Mouse (Mus musculus): ENCODE measurements at regions not wholly inside any gene's neighbourhood (a gene's known extent, or its start where the extent isn't known, plus 50 kb on each side); places are given as distances from the start of the nearest gene placed in this dataset.
A peak's percentile ranks its signal among the peaks of the same experiment; 100 is the strongest.

GRCm38 (mm10) chr12:25192216-25192615 lies 95.3 kb upstream of the Id2 start:
- Histone ChIP-seq H3K36me3 (ENCODE audit: control insufficient read depth, insufficient read depth) (no peaks in the 10 kb centered on the region), H3K27me3 (ENCODE audit: control insufficient read depth, insufficient read depth, insufficient read length) (no peaks in the 10 kb centered on the region), H3K79me2 (ENCODE audit: control insufficient read depth, insufficient read depth) (no peaks in the 10 kb centered on the region), H3ac (ENCODE audit: control insufficient read depth, insufficient read length, low read depth) (no peak overlapping the region), H3K79me3 (ENCODE audit: low read depth) (no peaks in the 10 kb centered on the region), H3K4me3 (ENCODE audit: insufficient read depth, poor library complexity, severe bottlenecking) (no peak overlapping the region)
- TF ChIP-seq MYOD1 (IDR thresholded peaks at IDR 0.05; ENCODE audit: control insufficient read depth, insufficient read length, low read depth) = no peak
- no peak for TF ChIP-seq CTCF (IDR thresholded peaks at IDR 0.05; ENCODE audit: control insufficient read depth, insufficient read depth, insufficient read length)
- TF ChIP-seq CEBPB (IDR thresholded peaks at IDR 0.05; ENCODE audit: low read depth) = no peak

DNA sequence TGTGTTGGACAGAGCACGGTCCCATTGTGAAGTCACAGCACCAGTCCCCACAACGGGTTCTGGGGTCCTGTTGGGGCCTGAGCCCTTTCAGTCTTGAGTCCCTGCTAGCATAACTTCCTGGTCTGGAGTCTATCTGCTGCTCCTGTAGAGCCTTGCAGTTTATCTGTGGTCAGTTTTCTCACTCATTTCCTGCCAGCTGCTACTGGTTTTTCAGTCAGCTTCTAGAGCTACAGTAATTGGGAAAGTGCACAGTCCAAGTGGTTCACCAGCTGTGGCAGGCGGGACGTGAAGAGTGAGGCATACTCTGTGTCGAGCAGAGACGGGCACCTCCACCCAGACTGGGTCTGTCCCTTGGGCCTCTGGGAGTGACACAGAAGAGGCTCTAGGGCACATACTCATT lies 93.4 kb upstream of the Id2 start:
- TF ChIP-seq USF1 (IDR thresholded peaks at IDR 0.05; ENCODE audit: low read depth) = no peak
- no peak for TF ChIP-seq CEBPB (IDR thresholded peaks at IDR 0.05; ENCODE audit: low read depth)
- TF ChIP-seq MYOG (IDR thresholded peaks at IDR 0.05; ENCODE audit: control insufficient read depth, extremely low read depth, insufficient read length) = no peak
- no peak for TF ChIP-seq MAX (IDR thresholded peaks at IDR 0.05)
- TF ChIP-seq MYOD1 (IDR thresholded peaks at IDR 0.05; ENCODE audit: control insufficient read depth, insufficient read length, low read depth) = peak; percentile 93
- no peak for TF ChIP-seq FOSL1 (IDR thresholded peaks at IDR 0.05; ENCODE audit: insufficient read depth, low read length, poor library complexity, severe bottlenecking)
- no peak for TF ChIP-seq CTCF (IDR thresholded peaks at IDR 0.05; ENCODE audit: control insufficient read depth, insufficient read depth, insufficient read length)
- H3K79me2 ChIP-seq (ENCODE audit: control insufficient read depth, insufficient read depth) = no peaks in the 10 kb centered on the region

DNA sequence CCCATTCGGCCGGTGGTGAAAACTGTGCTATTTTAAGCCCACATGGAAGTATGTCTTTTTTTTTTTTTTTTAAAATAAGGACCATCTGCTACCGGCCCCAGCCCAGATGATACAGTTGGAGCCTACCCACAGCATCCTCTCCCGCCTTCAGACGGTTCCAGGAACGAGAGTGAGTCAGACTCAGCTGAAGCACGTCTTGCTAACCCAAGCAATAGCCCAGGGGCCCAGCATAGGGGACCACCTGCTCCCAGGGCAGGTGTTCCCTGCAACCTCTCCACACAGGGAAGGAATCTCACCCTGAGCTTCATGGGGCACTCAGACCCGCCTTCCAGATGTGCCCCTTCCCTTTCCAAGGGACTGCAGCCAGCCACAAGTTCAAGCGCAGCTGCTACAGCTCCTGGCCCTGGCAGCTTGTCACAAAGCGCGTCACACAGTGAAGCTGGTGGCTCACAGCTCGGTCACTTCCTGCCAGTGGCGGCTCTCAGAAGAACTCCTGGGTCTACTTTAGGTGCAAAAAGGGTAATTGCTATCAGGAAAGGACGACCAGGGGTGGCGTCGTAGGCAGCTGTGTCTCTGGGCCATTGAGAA lies 92.3 kb upstream of the Id2 start:
- Histone ChIP-seq H3K36me3 (ENCODE audit: control insufficient read depth, insufficient read depth) (no peaks in the 10 kb centered on the region), H3K79me3 (ENCODE audit: low read depth) (no peaks in the 10 kb centered on the region), H3K27me3 (ENCODE audit: control insufficient read depth, insufficient read depth, insufficient read length) (no peaks in the 10 kb centered on the region), H3K79me2 (ENCODE audit: control insufficient read depth, insufficient read depth) (no peaks in the 10 kb centered on the region), H3ac (ENCODE audit: control insufficient read depth, insufficient read length, low read depth) (no peak overlapping the region), H3K4me3 (ENCODE audit: insufficient read depth, poor library complexity, severe bottlenecking) (no peak overlapping the region)
- no peak for TF ChIP-seq MYOG (IDR thresholded peaks at IDR 0.05; ENCODE audit: control insufficient read depth, extremely low read depth, insufficient read length)
- TF ChIP-seq MYOD1 (IDR thresholded peaks at IDR 0.05; ENCODE audit: control insufficient read depth, insufficient read length, low read depth) = peak; percentile 88

More for the DNA sequence above, 93.4 kb upstream of the Id2 start:
- Histone ChIP-seq H3K4me3 (ENCODE audit: insufficient read depth, poor library complexity, severe bottlenecking) (no peak overlapping the region), H3K27me3 (ENCODE audit: control insufficient read depth, insufficient read depth, insufficient read length) (no peaks in the 10 kb centered on the region), H3K79me3 (ENCODE audit: low read depth) (no peaks in the 10 kb centered on the region), H3K36me3 (ENCODE audit: control insufficient read depth, insufficient read depth) (no peaks in the 10 kb centered on the region), H3ac (ENCODE audit: control insufficient read depth, insufficient read length, low read depth) (no peak overlapping the region)

- Histone ChIP-seq H3K79me3 (ENCODE audit: low read depth) (no peaks in the 10 kb centered on the region), H3ac (ENCODE audit: control insufficient read depth, insufficient read length, low read depth) (no peak overlapping the region), H3K4me3 (ENCODE audit: insufficient read depth, poor library complexity, severe bottlenecking) (no peak overlapping the region), H3K27me3 (ENCODE audit: control insufficient read depth, insufficient read depth, insufficient read length) (no peaks in the 10 kb centered on the region), H3K36me3 (ENCODE audit: control insufficient read depth, insufficient read depth) (no peaks in the 10 kb centered on the region), H3K79me2 (ENCODE audit: control insufficient read depth, insufficient read depth) (no peaks in the 10 kb centered on the region)
- TF ChIP-seq USF1 (IDR thresholded peaks at IDR 0.05; ENCODE audit: low read depth) (no peak), CEBPB (IDR thresholded peaks at IDR 0.05; ENCODE audit: low read depth) (no peak), CTCF (IDR thresholded peaks at IDR 0.05; ENCODE audit: control insufficient read depth, insufficient read depth, insufficient read length) (no peak), MYOD1 (IDR thresholded peaks at IDR 0.05; ENCODE audit: control insufficient read depth, insufficient read length, low read depth) (no peak), MYOG (IDR thresholded peaks at IDR 0.05; ENCODE audit: control insufficient read depth, extremely low read depth, insufficient read length) (no peak), MAX (IDR thresholded peaks at IDR 0.05) (no peak), FOSL1 (IDR thresholded peaks at IDR 0.05; ENCODE audit: insufficient read depth, low read length, poor library complexity, severe bottlenecking) (no peak)
Measured at GRCm38 (mm10) chr12:25188556-25188955, 91.6 kb upstream of the Id2 start.

- H3K27me3 ChIP-seq (ENCODE audit: control insufficient read depth, insufficient read depth, insufficient read length) = no peaks in the 10 kb centered on the region
- no peaks in the 10 kb centered on the region for H3K36me3 ChIP-seq (ENCODE audit: control insufficient read depth, insufficient read depth)
- no peak overlapping the region for H3ac ChIP-seq (ENCODE audit: control insufficient read depth, insufficient read length, low read depth)
- TF ChIP-seq MYOG (IDR thresholded peaks at IDR 0.05; ENCODE audit: control insufficient read depth, extremely low read depth, insufficient read length) (no peak), CEBPB (IDR thresholded peaks at IDR 0.05; ENCODE audit: low read depth) (no peak), USF1 (IDR thresholded peaks at IDR 0.05; ENCODE audit: low read depth) (no peak), MAX (IDR thresholded peaks at IDR 0.05) (no peak), FOSL1 (IDR thresholded peaks at IDR 0.05; ENCODE audit: insufficient read depth, low read length, poor library complexity, severe bottlenecking) (no peak), CTCF (IDR thresholded peaks at IDR 0.05; ENCODE audit: control insufficient read depth, insufficient read depth, insufficient read length) (no peak), MYOD1 (IDR thresholded peaks at IDR 0.05; ENCODE audit: control insufficient read depth, insufficient read length, low read depth) (no peak)
- no peaks in the 10 kb centered on the region for H3K79me3 ChIP-seq (ENCODE audit: low read depth)
- no peak overlapping the region for H3K4me3 ChIP-seq (ENCODE audit: insufficient read depth, poor library complexity, severe bottlenecking)
- no peaks in the 10 kb centered on the region for H3K79me2 ChIP-seq (ENCODE audit: control insufficient read depth, insufficient read depth)
Measured at GRCm38 (mm10) chr12:25187216-25187615, 90.3 kb upstream of the Id2 start.

GRCm38 (mm10) chr12:25182680-25183079 lies 85.7 kb upstream of the Id2 start:
- Histone ChIP-seq H3K27me3 (ENCODE audit: control insufficient read depth, insufficient read depth, insufficient read length) (no peaks in the 10 kb centered on the region), H3K4me3 (ENCODE audit: insufficient read depth, poor library complexity, severe bottlenecking) (no peak overlapping the region), H3ac (ENCODE audit: control insufficient read depth, insufficient read length, low read depth) (no peak overlapping the region), H3K79me3 (ENCODE audit: low read depth) (no peaks in the 10 kb centered on the region), H3K79me2 (ENCODE audit: control insufficient read depth, insufficient read depth) (no peaks in the 10 kb centered on the region), H3K36me3 (ENCODE audit: control insufficient read depth, insufficient read depth) (no peaks in the 10 kb centered on the region)
- TF ChIP-seq MYOD1 (IDR thresholded peaks at IDR 0.05; ENCODE audit: control insufficient read depth, insufficient read length, low read depth) = no peak
- no peak for TF ChIP-seq MAX (IDR thresholded peaks at IDR 0.05)
- TF ChIP-seq USF1 (IDR thresholded peaks at IDR 0.05; ENCODE audit: low read depth) = no peak
- TF ChIP-seq CTCF (IDR thresholded peaks at IDR 0.05; ENCODE audit: control insufficient read depth, insufficient read depth, insufficient read length) = no peak
- TF ChIP-seq CEBPB (IDR thresholded peaks at IDR 0.05; ENCODE audit: low read depth) = no peak
- no peak for TF ChIP-seq MYOG (IDR thresholded peaks at IDR 0.05; ENCODE audit: control insufficient read depth, extremely low read depth, insufficient read length)
- no peak for TF ChIP-seq FOSL1 (IDR thresholded peaks at IDR 0.05; ENCODE audit: insufficient read depth, low read length, poor library complexity, severe bottlenecking)
